Mouse (Mus musculus) cerebellum, postnatal 25 days (tissue): Measurements from ENCODE around the gene Psma7.
A peak's percentile ranks its signal among the peaks of the same experiment; 100 is the strongest.

Source experiments
- DNase-seq, 2 experiments: peaks; one replicate each; pipeline ENCODE4 v3.0.0; 2021; ENCODE audit warnings: mixed read lengths in 2 of 2

Psma7 gene

DNA sequence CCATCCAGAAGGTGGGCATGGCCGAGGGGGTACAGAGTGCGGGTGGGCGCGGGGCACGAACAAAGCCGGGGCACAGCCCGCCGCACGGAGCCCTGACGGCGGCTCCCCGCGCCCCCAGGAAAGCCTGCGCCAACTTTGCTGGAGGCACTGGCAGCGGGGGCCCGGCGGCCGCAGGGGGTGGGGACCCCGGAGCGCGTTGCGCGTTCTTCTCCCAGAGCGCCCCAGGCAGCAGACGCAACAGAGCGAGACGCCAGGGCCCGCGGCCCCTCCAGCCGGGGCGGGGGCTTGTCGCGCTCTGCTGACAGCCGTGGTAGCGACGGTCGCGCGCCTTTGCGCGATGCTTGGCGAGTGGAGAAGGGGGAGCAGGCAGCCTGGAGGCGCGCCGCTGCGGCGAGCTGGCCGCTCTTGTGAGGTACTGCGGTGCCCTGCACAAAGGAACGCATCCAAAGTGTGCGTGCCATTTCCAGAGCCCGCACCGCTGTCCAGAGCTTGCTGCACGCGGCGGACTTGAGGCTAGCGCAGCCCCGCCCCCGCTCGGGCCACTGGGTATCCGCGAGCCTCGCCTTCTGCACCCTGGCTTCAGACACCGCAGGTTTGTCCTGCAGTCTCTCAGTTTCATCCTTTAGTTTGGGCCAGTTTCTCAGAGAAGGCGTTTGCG lies 754 bp upstream of the Psma7 start:
- DNase-seq, result peak; percentile 70 to 74

DNA sequence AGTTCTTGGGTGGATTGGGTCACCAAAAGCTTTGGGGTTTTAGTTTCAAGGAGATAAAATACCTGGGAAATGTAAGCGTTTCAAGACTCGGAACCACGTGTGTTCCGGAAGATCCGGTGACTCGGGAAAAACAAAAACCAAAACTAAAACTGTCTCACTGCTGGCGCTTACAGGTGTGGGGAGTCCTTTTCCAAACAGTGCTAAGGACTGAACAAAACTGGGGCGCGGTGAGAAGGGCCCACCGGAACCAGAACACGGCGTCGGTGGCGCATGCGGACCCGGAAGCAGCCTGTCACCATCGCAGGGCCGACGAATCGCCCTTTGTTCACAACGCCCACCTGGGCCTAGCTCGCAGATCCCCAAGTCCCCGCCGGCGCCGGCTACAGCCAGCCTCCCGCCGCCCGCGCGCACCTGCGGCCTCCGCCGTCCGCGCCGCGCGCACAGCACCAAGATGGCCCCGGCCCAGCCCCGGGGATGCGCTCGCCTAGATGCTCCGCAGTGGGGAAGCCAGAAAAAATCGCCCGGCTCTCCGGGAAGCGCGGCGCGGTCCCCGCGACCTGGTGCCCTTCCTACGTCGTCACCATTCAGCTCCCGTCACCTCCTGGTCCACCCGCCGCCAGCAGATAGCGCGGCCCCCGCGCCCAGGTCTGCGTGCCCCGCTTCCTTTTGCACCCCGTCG lies 517 bp downstream of the Psma7 start:
- DNase-seq, result peak in 1 of 2 experiments; percentile 76

GRCm38 (mm10) chr2:180040406-180040805 lies 1.8 kb downstream of the Psma7 start:
- no peak for DNase-seq

DNA sequence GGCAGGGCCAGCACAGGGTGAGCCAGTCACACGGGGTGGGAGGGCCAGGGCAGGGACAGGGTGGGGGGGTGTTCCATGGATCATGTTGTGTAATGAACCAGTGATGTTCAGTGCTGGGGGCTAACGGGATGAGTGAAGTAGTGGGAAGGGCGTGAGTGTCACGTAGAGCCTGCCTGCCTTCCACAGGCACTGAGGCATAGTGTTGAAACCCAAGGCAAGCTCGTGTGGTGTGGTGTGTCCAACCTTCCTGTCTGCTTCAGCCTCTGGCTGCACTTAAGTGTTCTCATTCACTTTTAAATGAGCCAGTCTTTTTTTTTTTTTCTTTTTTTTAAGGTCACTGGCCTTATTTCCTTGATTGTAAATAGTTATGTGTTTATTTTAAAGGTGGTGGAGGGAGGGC lies 7.5 kb downstream of the Psma7 start:
- no peak for DNase-seq

- no peak for DNase-seq
Observed at GRCm38 (mm10) chr2:180033956-180034355, 8.3 kb downstream of the Psma7 start.

- no peak for DNase-seq
Observed at GRCm38 (mm10) chr2:180032925-180033324, 9.3 kb downstream of the Psma7 start.

DNA sequence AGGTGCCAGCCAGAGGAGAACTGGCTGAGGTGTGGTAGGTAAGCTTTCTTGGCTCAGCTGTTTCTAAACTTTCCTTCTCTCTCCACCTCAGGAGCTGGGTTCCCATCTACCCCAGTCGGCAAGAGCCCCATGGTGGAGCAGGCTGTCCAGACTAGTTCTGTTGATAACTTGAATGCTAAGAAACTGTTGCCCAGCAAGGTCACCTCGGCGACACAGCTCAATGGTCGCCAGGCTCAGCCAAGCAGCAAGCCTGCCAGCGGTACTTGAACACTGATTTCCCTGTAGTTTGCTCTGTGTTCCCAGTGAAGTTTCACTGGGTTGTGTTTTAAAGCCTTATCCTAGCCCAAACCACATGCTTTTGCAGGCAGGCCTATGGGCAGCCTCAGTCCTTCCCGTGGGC lies 11.0 kb downstream of the Psma7 start:
- DNase-seq, result no peak

- DNase-seq, result peak; percentile 43 to 58
Observed at GRCm38 (mm10) chr2:180027768-180028167, 14.5 kb downstream of the Psma7 start.

GRCm38 (mm10) chr2:180025861-180026200 lies 16.4 kb downstream of the Psma7 start:
- no peak for DNase-seq

- DNase-seq, result peak in 1 of 2 experiments; percentile 76
Observed at GRCm38 (mm10) chr2:180025135-180025860, 16.9 kb downstream of the Psma7 start.

DNA sequence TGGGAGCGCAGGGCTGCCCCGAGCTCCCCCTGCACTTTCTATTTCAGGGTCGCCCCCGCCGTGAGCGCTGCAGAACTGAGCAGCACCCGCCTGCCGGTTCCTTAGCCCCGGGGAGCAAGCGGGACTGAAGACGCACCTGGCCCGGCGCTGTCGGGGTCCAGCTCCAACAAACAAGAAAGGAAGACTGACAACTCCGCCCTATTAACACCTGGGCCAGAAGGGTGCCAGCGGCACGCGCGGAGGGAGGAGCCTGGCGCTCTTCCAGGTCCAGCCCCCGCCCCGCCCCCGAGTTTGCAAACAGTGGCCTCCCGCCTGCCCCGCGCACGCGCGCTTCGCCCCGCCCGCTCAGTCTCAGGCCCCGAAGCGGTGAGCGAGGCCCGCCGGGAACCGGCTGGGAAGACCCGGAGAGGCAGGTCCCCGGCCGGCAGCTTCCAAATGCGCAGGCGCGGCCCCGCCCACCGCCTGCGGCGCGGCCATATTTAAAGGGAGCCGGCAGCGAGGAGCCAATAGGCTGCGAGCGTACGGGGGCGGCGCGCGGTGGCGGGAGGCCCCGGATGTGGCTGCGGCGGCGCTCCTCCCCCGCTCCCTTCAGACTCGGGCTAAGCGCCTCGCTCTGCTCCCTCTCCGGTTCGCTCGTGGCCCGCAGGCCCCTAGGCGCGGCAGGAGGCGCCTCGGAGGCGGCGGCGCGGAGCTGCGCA lies 17.7 kb downstream of the Psma7 start, which contains the start of gene Lsm14b:
Lsm14b (plus strand) TSS at position 587 of the 698 bp plus-strand sequence.
- DNase-seq, result peak; percentile 100

DNA sequence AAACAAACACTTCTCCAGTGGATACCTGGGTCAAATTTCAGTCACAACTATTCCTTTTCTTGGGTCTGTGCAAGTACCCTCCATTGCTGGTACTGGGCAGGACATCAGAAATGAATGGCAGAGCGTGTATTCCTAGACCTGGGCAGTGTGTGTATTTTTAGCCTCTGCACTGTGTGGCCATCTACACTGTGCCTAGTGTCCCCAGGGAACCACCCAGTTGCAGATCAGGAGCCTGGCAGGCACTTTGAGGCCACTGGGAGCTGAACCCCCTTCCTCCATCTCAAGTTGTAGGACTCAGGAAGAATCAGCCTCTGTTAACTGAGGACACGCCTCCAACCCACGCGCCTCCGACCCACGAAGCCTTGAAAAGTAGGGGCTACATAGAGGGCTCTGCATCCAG lies 19.5 kb downstream of the Psma7 start:
- DNase-seq, result no peak

- DNase-seq, result peak; percentile 63 to 65
Observed at GRCm38 (mm10) chr2:180020919-180021318, 21.3 kb downstream of the Psma7 start.

DNA sequence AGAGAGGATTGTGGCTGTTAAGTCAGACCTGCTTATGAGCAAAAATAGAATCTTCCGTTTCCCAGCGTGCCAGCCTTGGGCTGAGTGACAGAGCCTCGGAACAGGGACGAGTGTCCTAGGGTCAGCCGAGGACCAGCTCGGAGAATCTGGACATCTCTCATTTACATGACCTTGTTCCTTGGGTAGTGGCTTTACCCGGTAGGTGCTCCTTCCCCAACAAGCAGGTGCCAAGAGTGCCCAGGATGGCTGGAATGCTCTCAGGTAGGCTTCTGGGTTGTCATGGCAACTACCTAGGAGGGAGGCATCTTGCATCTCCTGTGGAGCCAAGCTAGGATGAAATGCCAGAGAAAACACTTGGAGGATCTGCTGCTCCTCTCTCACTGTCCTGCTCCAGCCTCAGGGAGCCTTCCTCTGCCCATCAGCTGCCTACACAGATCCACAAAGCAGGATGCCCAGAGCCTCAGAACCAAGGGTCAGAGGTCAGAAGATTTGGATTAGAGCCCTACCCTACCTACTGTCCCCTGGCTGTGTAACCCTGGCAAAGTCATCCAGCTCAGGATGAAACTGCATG lies 22.1 kb downstream of the Psma7 start:
- DNase-seq, result peak; percentile 72 to 73

DNA sequence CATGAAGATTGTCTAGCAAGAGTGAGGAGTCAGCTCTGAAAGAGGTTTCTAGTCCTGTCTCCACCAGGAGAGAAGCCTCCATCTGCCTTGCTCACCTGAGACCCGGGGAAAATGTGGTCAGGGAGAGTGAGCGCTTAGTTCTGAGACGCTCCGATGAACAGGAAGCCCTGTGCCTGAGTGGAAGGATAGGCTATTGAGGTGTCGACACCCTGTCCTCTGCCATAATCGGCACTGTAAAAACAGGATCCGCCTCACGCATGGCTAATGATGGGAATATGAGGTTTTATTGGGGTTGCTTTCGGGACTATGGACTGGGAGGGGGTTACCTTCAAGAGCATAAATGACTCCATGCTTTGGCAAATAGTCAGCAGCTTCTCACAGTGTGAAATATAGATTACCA lies 23.7 kb downstream of the Psma7 start:
- DNase-seq, result no peak

GRCm38 (mm10) chr2:180017632-180018031 lies 24.6 kb downstream of the Psma7 start:
- DNase-seq, result no peak

- DNase-seq, result no peak
Observed at GRCm38 (mm10) chr2:180013686-180014085, 28.5 kb downstream of the Psma7 start.

GRCm38 (mm10) chr2:180011370-180011769 lies 30.9 kb downstream of the Psma7 start:
- no peak for DNase-seq

GRCm38 (mm10) chr2:180010686-180011085 lies 31.5 kb downstream of the Psma7 start:
- DNase-seq, result no peak

DNA sequence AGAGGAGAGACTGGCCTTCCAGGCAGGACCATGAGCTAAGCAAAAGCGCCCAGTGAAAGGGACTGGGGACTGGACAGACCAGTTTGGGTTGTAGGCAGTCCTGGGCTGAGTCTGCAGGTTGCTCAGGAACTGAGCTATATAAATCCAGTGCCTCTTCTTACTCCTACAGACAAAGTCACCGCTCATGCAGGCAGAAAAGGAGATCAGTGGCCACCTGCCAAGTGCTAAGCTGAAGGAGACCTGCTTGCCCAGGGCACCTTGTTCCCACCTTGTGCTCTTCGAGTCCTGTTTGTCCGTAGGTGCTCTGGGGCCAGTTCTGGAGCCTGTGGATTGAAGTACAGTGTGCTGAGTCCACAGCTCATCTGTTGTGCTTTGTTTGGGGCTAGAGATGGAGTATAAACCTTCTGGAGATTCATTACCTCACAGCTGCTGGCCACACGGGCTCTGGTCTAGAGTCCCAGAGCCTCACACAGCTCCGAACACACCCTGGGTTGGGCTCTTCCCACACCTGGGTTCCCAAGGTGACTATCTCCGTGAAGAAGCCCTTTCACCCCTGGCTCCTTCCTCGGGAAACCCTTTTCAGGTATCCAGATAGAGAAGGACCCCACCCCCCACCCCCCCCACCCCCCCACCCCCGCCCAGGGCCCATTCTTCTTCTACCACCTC lies 35.7 kb downstream of the Psma7 start:
- DNase-seq, result no peak

DNA sequence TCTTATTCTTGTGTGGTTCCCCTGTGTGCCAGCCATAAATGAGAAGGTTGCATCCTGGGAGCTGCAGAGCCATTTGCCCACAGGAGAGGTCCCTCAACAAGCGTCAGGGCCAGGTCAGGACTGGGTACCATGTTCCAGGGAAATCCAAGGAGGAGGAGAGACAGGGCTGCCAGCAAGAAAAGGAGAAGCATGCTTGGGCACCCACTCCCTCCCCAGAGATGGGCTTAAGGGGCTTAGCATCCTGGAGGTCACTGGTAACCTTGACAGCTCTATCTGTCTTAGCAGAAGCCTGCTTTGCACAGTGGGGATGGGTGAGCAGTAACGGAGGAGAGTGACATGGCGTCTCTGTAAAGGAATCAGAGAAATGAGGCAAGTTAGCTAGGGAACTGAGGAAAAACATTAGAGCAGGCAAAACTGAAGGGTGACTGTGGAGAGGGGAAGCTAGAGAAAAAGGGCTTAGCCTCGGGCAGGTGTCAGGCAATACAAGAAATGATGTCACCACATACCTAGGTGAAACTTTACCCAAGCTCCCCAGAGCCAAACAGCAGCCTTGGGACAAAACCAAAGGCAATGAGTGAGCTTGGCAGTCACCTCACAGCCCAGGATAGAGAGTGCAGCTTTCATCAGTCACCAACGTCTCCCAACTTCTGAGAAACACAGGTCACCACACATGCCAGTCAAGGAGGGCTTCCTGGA lies 36.4 kb downstream of the Psma7 start:
- DNase-seq, result no peak

DNA sequence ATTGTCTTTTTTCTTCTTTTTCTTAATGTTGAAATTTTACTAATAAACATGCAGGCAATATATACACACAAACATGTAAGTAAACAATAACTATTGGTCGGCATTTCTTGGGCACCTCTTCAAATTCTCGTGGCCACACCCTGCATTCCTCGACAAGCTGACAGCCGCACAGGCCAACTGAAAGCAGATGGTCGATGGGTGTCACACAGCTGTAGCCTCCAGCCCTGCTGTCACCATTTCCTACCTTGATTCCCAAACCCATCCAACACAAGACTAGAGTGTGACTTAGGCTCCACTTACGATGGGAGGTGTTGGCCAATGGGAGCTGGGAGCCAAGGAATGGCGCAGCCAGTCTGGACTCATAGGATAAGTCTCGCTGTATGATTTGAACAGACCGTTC lies 40.6 kb downstream of the Psma7 start:
- no peak for DNase-seq
